Mouse (Mus musculus) c-Kit-positive CD71-positive TER-119-positive erythroid progenitor cells, embryonic 14.5 days (primary cell): ENCODE results near the gene Prkn.

ENCODE experiments used
- DNase-seq: peaks from one replicate; pipeline ENCODE4 v3.0.0-alpha.2; 2013; ENCODE audit warnings: low spot score

Gene Prkn

DNA sequence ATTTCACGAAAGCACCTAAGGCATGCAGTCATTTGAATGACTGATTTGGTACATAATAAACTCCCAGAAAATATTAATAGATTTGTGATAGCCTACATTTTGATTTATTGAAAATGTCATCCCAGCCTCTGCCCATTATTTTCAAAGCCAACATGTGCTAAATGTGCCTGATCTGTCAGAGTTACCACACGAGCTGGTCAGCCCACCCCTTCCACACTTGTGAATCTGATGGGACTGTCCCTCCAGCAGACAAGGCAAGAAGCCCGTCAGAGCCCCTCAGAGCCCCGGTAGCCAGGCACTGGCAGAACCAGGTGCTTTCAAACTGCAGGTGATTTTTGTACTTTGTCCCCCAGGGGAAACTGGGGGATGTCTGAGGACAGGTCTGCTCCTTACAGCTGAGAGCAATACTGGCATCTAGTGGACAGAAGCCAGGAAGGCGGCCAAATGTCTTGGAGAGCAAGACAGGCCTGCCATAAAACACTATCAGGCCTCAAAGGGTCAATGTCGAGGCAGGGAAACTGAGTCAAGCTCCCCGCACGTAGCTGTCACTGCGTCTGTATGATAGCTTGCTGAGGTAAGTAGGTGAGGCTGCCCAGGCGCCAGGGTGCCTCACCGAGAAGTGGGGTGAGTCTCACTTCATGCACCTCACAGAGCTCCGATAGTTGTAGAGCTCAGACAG is 1078.1 kb downstream of the Prkn start:
- no peak for DNase-seq

DNA sequence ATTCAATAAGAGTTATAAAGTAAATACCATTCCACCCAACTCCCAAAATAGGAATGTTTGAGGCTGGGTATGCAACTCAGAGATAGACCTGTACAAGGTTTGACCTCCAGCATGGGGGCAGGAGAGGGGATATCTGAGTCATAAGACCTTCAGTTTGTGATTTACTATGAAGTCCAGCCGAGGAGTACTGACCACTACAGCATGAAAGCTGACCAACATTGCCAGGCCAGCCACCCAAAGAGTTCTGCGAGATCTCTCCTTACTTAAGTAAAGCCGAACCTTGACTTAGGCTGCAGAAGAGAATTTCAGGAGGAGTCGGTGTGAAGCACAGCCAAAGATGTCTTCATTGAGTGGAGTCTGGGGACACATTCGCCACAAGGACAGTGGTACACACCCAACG is 1079.4 kb downstream of the Prkn start:
- DNase-seq, result no peak

DNA sequence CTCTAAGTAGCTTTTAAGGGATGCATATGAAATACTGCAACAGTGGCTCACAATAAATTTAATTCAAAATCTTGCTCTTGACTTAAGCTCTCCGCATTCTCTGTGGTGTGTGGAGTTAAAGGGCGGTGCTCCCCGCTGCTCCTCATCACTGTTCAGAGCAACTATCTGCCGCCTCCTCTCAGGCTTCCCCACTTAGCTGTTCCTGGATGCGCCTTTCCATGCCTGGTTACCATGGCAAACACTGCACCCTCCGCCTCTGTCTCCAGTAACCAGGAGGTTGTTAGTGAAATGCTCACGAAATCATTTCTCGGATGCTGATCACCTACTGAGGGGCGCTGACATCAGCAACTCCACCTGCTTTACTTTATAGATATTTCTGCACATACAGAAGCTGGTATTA is 1080.8 kb downstream of the Prkn start:
- no peak for DNase-seq

GRCm38 (mm10) chr17:11923989-11924388 is 1083.8 kb downstream of the Prkn start:
- no peak for DNase-seq

DNA sequence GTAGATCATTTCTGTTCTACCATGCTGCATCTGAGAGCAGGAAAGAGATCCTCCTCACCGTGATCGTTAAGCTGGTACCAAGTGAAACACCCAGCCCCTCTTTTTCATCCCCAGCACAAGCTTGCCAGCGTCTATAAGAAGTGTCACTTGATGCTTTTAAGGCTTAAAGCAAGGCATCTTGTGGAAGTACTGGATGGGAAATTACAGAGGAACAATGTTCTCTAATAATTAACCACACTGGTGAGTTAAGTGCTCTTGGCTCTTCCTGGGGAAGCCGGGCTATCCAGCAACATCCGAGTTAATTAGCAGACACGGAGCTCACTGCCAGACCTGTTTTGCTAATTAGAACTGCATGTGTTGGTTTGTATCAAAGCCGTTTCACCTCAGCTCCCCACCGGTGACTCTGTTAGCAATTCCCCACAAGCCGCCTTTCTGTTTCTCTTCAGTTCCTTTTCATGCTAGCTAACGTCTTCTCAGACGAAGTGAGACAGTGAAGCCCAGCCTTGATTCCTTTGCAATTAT is 1086.7 kb downstream of the Prkn start:
- no peak for DNase-seq

- no peak for DNase-seq
These were observed 1091.5 kb downstream of the Prkn start for GRCm38 (mm10) chr17:11931641-11932040.

DNA sequence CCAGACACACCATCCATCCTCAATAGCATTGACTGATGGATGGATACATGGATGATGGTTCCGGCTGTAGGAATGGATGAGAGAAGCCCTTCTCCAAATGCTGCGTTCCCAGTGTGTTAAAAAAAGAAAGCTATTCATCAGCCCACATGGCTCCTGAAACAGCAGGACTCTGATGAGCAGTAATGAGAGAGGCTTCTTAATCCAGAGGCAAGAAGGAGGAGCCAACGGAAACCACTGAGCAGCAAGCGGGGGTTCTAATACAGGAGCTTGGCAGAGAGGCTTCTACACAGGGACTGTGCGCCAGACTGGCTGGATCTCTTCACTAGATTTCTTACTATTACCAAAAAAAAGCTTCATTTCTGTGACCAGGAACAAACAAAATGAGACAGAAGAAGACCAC is 1093.6 kb downstream of the Prkn start:
- no peak for DNase-seq

DNA sequence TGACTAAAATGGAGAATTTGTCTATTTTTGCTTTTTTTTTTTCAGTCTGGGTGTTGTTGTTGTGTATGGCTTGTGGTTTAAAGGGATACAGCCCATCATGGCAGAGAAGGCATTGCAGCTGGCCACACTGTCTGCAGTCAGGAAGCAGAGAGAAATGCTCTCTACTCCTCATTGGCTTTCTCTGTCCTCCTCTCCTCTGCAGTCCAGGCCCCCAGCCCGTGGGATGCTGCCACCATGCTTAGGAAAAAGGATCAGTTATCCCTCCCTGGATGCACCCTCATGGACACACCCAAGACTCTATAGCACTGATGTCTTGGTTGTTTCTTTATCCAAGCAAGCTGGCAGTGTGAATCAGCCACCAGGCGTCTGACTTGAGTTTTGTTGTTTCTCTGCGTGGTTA is 1107.3 kb downstream of the Prkn start:
- DNase-seq, result no peak

DNA sequence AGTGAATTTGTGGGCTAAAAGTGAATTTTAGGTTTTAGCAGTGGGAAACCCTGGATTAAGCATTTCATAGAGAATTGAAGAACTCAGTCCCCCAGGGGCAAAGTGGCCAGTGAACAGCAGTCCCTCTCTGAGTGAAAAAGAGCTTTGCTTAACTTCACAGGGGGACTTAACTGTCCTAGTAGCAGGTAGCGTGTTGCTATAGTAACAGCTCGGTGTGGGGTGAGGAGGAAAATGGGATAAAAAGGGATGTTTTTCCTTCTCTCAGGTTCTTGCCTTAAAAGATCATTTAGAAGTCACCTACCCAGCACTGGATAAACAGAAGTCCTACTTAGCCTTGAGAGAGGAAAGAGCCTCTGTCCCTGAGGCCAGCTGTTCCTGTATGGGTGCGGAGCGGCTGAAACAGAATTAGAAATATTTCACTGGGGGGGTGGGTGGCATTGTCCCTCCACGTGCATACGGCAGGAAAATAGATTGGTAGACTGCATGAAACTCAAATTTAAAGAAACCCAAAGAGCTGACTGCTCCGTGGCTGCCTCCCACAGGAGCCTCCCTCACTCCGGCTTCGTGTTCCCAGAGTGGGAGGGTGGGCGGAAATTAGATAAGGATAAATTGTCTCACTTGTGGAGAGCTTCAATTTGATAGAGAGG is 1109.5 kb downstream of the Prkn start:
- no peak for DNase-seq

DNA sequence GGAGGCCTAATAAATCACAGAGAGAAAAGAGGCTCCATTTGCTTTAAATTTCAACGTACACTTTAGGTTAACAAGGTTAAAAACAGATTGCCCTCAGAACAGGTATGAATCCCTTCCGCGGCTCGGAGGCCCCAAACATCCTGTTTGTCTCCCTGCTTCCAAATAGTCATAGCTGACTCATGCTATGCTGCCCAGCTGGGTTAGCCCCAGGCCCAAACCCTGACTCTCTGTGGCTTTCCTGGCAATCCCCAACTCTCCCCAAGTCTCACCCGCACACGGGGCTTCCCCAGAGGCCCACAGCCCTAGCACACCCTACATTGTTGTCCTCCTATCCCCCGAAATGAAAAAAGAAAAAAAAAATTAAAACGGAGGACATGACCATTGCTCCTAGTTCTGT is 1110.0 kb downstream of the Prkn start:
- DNase-seq, result no peak

- no peak for DNase-seq
These were observed 1115.1 kb downstream of the Prkn start for GRCm38 (mm10) chr17:11955317-11955716.

GRCm38 (mm10) chr17:11960492-11960891 is 1120.3 kb downstream of the Prkn start:
- DNase-seq, result no peak

DNA sequence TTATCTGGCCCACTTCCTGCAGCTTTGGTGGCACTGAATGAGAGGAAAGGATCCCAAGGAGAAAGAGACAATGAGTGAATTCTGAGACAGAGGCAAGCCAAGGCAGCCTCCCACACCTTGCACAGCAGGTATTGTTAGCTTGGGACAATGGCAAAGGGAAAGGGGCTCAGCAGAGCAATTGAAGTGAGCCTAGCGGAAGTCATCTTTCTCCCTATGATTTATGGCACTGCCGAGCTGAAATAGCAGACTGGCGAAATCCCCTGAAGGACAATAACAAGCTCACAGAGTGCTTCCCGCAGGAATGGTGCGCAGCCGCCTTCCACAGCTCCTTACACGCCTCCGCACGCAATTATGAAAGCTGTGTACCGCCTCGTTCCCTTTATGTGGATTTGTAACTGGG is 1122.6 kb downstream of the Prkn start:
- no peak for DNase-seq

GRCm38 (mm10) chr17:11970160-11970559 is 1130.0 kb downstream of the Prkn start:
- DNase-seq, result no peak

DNA sequence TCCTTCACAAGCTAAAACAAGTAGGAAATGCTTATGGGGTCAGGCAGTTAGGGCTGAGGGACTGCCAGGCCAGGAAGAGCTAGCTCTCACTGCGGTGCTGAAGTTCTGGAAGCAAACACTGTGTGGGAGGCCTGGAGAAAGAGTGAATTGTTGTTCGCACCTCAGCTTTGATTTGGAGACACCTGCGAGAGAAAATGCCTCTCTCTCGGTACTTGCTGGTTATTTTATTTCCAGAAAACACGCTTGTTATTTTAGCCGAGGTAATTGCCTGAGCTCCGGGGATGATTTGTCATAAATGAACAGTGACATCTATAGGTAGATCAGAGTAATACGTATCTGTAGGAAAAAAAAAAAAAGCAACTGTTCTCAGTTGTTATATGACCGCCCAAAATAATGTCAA is 1132.4 kb downstream of the Prkn start:
- DNase-seq, result no peak

- DNase-seq, result no peak
These were observed 1133.0 kb downstream of the Prkn start for GRCm38 (mm10) chr17:11972969-11973787.

GRCm38 (mm10) chr17:11975062-11975607 is 1135.0 kb downstream of the Prkn start:
- no peak for DNase-seq

GRCm38 (mm10) chr17:11978260-11978821 is 1138.2 kb downstream of the Prkn start:
- DNase-seq, result no peak

- no peak for DNase-seq
These were observed 1141.5 kb downstream of the Prkn start for GRCm38 (mm10) chr17:11981666-11982065.

DNA sequence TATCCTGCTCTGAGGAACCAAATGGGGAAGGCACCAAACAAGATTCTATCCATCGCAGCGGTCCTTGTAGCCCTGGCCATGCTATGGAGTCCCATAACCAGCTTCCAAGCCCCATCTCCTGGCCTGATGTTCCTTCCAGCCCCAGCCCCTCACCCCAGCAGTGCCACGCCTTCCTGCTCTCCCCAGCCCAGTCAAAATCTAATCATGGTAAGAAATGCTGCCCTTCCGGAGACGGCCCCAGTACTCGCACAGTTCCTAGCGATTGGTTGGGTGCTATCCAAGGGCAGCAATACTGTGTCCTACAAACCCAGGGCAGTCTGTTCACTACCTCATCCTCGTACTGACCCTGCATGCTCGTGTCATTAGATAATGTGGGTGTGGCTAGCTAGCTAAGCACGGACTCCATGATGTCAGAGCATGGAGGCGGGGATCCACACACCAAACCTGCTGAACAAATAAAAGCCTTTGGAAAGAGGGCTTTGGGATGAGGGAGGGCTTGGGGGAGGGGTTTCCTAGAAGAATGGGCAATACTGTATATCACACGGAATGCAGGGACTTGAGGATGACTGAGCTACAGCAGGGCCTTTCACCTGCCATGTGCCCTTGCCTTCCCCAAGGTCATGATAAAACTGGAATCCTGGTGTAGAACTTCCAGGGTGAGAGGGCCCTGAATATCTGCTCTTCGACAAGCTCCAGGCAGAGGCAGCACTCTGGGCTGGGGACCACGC is 1148.1 kb downstream of the Prkn start:
- no peak for DNase-seq

DNA sequence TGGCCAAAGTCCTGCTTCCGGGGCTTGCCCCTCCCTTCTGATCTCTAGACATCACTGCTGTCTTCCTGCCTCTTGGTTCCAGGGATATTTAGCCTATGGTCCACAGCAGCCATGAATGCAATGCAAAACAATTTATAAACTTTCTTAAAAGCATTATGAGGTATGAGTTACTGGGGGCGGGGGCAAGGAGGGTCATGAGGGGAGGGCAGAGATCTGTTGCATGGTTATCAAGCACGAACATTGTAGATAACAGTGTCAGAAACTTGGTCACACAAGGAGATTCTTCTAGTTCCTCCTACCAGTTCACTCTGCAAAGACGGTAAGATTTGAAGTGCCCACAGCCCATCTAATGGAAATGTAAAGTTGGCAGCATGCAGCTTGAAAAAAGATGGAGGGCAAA is 1149.1 kb downstream of the Prkn start:
- DNase-seq, result no peak
